Mouse (Mus musculus) cortical plate, adult 2 months (tissue): ENCODE measurements around the gene Osbpl9.

Experiments
- CTCF ChIP-seq: fragments of 200-500 bp; IDR thresholded peaks from 2 replicates; pipeline ENCODE4 v1.5.1; 2011; ENCODE audit warnings: mild to moderate bottlenecking, control low read depth, low read length; ENCODE audit not compliant: insufficient read depth; ENCODE audit errors: extremely low read depth
- POLR2A ChIP-seq: fragments of 200-500 bp; IDR thresholded peaks from 2 replicates; pipeline ENCODE4 v1.6.1; 2011; ENCODE audit warnings: mild to moderate bottlenecking, low read length, control low read depth; ENCODE audit not compliant: insufficient read depth; ENCODE audit errors: extremely low read depth

GRCm38 (mm10) chr4:109138551-109138950, 63.5 kb downstream of the Osbpl9 start:
- TF ChIP-seq POLR2A, result no peak
- TF ChIP-seq CTCF, result no peak
